Mouse (Mus musculus): ENCODE data around the gene Hfm1. TPM values are rescaled to one million over a fixed set of nuclear protein-coding genes. Genes with fewer than 3 reads are reported as not detected.

The Hfm1 gene
- total and polyA plus RNA-seq, 2 experiments from 2014 or later: 5.1 to 5.4 TPM

- Histone ChIP-seq H3K9ac (replicated peaks; ENCODE audit: low read length) (no peak overlapping the region), H3K4me1 (ENCODE audit: insufficient read depth, low read length) (0 out of 2 replicates have a peak, but pooled peaks cover 2% of the 10 kb centered on the region), H3K4me3 (ENCODE audit: low read length) (no peak overlapping the region), H3K27ac (no peak overlapping the region), H3K27me3 (ENCODE audit: insufficient read depth, low read length) (no peaks in the 10 kb centered on the region), H3K36me3 (ENCODE audit: insufficient read depth, low read length) (no peaks in the 10 kb centered on the region), H3K9me3 (ENCODE audit: low read length) (no peaks in the 10 kb centered on the region), H3K4me2 (ENCODE audit: low read depth, low read length) (no peak overlapping the region)
- WGBS: 89% methylated on average over 2 of the region's 2 CpGs
- TF ChIP-seq CTCF (IDR thresholded peaks at IDR 0.05; ENCODE audit: low read depth): no peak
- ATAC-seq (no peak), DNase-seq (ENCODE audit: low spot score) (no peak)
These were observed 34.3 kb upstream of the Hfm1 start for GRCm38 (mm10) chr5:106960451-106960850.

- H3K36me3 ChIP-seq (ENCODE audit: insufficient read depth, low read length): no peaks in the 10 kb centered on the region
- H3K9me3 ChIP-seq (ENCODE audit: low read length): 0 out of 2 replicates have a peak, but pooled peaks cover 2% of the 10 kb centered on the region
- DNase-seq (ENCODE audit: low spot score) (peak; percentile 67), ATAC-seq (no peak)
- no peak overlapping the region for H3K4me3 ChIP-seq (ENCODE audit: low read length)
- no peaks in the 10 kb centered on the region for H3K27me3 ChIP-seq (ENCODE audit: insufficient read depth, low read length)
- H3K9ac ChIP-seq (replicated peaks; ENCODE audit: low read length): no peak overlapping the region
- WGBS: 65% methylated on average over 3 of the region's 3 CpGs
- TF ChIP-seq CTCF (IDR thresholded peaks at IDR 0.05; ENCODE audit: low read depth): no peak
- H3K27ac ChIP-seq: no peak overlapping the region
- H3K4me2 ChIP-seq (ENCODE audit: low read depth, low read length): no peak overlapping the region
- H3K4me1 ChIP-seq (ENCODE audit: insufficient read depth, low read length): 0 out of 2 replicates have a peak, but pooled peaks cover 2% of the 10 kb centered on the region
These were observed 32.9 kb upstream of the Hfm1 start for GRCm38 (mm10) chr5:106959031-106959430.

GRCm38 (mm10) chr5:106956467-106956866, 30.3 kb upstream of the Hfm1 start:
- no peaks in the 10 kb centered on the region for H3K27me3 ChIP-seq (ENCODE audit: insufficient read depth, low read length)
- H3K4me1 ChIP-seq (ENCODE audit: insufficient read depth, low read length): no peaks in the 10 kb centered on the region
- no peak overlapping the region for H3K9ac ChIP-seq (replicated peaks; ENCODE audit: low read length)
- H3K4me2 ChIP-seq (ENCODE audit: low read depth, low read length): no peak overlapping the region
- no peak overlapping the region for H3K27ac ChIP-seq
- WGBS: 79% methylated on average over 3 of the region's 3 CpGs
- no peak overlapping the region for H3K4me3 ChIP-seq (ENCODE audit: low read length)
- DNase-seq (ENCODE audit: low spot score) (no peak), ATAC-seq (no peak)
- no peak for TF ChIP-seq CTCF (IDR thresholded peaks at IDR 0.05; ENCODE audit: low read depth)
- 0 out of 2 replicates have a peak, but pooled peaks cover 4% of the 10 kb centered on the region for H3K9me3 ChIP-seq (ENCODE audit: low read length)
- H3K36me3 ChIP-seq (ENCODE audit: insufficient read depth, low read length): no peaks in the 10 kb centered on the region

GRCm38 (mm10) chr5:106948683-106949082, 22.6 kb upstream of the Hfm1 start:
- no peak for TF ChIP-seq CTCF (IDR thresholded peaks at IDR 0.05; ENCODE audit: low read depth)
- H3K27ac ChIP-seq: no peak overlapping the region
- no peak overlapping the region for H3K4me2 ChIP-seq (ENCODE audit: low read depth, low read length)
- H3K4me1 ChIP-seq (ENCODE audit: insufficient read depth, low read length): no peaks in the 10 kb centered on the region
- DNase-seq (ENCODE audit: low spot score) (no peak), ATAC-seq (no peak)
- H3K4me3 ChIP-seq (ENCODE audit: low read length): no peak overlapping the region
- H3K9ac ChIP-seq (replicated peaks; ENCODE audit: low read length): no peak overlapping the region
- no peaks in the 10 kb centered on the region for H3K9me3 ChIP-seq (ENCODE audit: low read length)
- WGBS: 84% methylated on average over 6 of the region's 6 CpGs
- H3K27me3 ChIP-seq (ENCODE audit: insufficient read depth, low read length): no peaks in the 10 kb centered on the region
- H3K36me3 ChIP-seq (ENCODE audit: insufficient read depth, low read length): no peaks in the 10 kb centered on the region

- Histone ChIP-seq H3K9ac (replicated peaks; ENCODE audit: low read length) (no peak overlapping the region), H3K4me2 (ENCODE audit: low read depth, low read length) (no peak overlapping the region), H3K27ac (no peak overlapping the region), H3K27me3 (ENCODE audit: insufficient read depth, low read length) (no peaks in the 10 kb centered on the region), H3K4me3 (ENCODE audit: low read length) (no peak overlapping the region), H3K9me3 (ENCODE audit: low read length) (no peaks in the 10 kb centered on the region), H3K4me1 (ENCODE audit: insufficient read depth, low read length) (no peaks in the 10 kb centered on the region), H3K36me3 (ENCODE audit: insufficient read depth, low read length) (no peaks in the 10 kb centered on the region)
- WGBS: 81% methylated on average over 4 of the region's 4 CpGs
- DNase-seq (ENCODE audit: low spot score): no peak
- no peak for ATAC-seq
- no peak for TF ChIP-seq CTCF (IDR thresholded peaks at IDR 0.05; ENCODE audit: low read depth)
These were observed 20.2 kb upstream of the Hfm1 start for GRCm38 (mm10) chr5:106946342-106946741.

GRCm38 (mm10) chr5:106927996-106928395, 1.9 kb upstream of the Hfm1 start:
- no peak overlapping the region for H3K9ac ChIP-seq (replicated peaks; ENCODE audit: low read length)
- H3K27ac ChIP-seq: no peak overlapping the region
- H3K4me3 ChIP-seq (ENCODE audit: low read length): no peak overlapping the region
- TF ChIP-seq CTCF (IDR thresholded peaks at IDR 0.05; ENCODE audit: low read depth): no peak
- H3K4me2 ChIP-seq (ENCODE audit: low read depth, low read length): no peak overlapping the region
- H3K4me1 ChIP-seq (ENCODE audit: insufficient read depth, low read length): no peaks in the 10 kb centered on the region
- no peaks in the 10 kb centered on the region for H3K36me3 ChIP-seq (ENCODE audit: insufficient read depth, low read length)
- WGBS: 79% methylated on average over 4 of the region's 4 CpGs
- ATAC-seq (no peak), DNase-seq (ENCODE audit: low spot score) (no peak)
- H3K9me3 ChIP-seq (ENCODE audit: low read length): no peaks in the 10 kb centered on the region
- H3K27me3 ChIP-seq (ENCODE audit: insufficient read depth, low read length): no peaks in the 10 kb centered on the region

GRCm38 (mm10) chr5:106926369-106926686, 207 bp upstream of the Hfm1 start:
- Histone ChIP-seq H3K27ac (peak overlapping the region; percentile 86), H3K9me3 (ENCODE audit: low read length) (no peaks in the 10 kb centered on the region), H3K4me2 (ENCODE audit: low read depth, low read length) (peak overlapping the region; percentile 64), H3K27me3 (ENCODE audit: insufficient read depth, low read length) (no peaks in the 10 kb centered on the region), H3K9ac (replicated peaks; ENCODE audit: low read length) (peak overlapping the region; percentile 80), H3K4me1 (ENCODE audit: insufficient read depth, low read length) (no peaks in the 10 kb centered on the region), H3K4me3 (ENCODE audit: low read length) (peak overlapping the region; percentile 52), H3K36me3 (ENCODE audit: insufficient read depth, low read length) (no peaks in the 10 kb centered on the region)
- DNase-seq (ENCODE audit: low spot score) (no peak), ATAC-seq (peak; percentile 62; the same call in 1 of the 2 replicates)
- WGBS: 26% methylated on average over 4 of the region's 4 CpGs
- no peak for TF ChIP-seq CTCF (IDR thresholded peaks at IDR 0.05; ENCODE audit: low read depth)

All from hindbrain, postnatal 0 days (tissue).